Mouse (Mus musculus): ENCODE data around the gene Fgf3. TPM values are rescaled to one million over a fixed set of nuclear protein-coding genes. Genes with fewer than 3 reads are reported as not detected.

Gene Fgf3
- polyA plus RNA-seq (2012; rRNA removed): 1.9 and 2.0 TPM in 2 replicates

DNA sequence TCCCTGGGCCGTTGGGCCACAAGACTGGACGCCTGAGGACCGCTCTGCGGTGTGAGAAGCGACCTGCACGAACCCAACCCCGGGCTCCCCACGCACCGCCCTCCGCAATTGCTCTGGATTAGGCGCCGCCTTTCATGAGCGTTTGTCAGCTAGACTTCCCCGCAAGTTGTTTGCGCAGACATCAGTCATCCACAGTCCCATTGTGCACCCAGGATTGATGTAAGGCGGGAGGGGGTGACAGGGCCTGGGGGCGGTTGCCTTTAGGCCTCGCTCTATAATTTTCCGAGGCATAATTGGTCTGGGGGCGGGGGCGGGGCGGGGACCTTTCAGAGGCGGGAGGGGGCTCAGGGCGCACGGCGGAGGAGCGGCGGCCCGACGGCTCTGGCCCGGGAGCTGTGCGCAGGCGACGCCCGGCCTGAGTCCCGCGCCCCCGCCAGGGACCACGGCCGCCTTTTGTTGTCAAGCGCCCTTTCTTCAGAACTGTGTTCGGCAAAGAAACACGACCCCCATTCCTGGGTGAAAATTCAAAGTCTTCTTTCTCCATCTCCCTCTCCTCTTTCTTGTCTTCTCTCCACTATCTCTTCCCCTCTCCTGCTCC lies at the start of gene Fgf3:
Gene Fgf3, plus strand, starts transcription at position 193 of the 598 bp plus-strand sequence.
- no peak within 1 kb of the TSS for H3K4me3 ChIP-seq (ENCODE audit: control insufficient read depth, insufficient read depth, low read length)

GRCm38 (mm10) chr7:144788631-144789030 lies 49.3 kb upstream of the Fgf3 start:
- no peak for DNase-seq
- TF ChIP-seq CTCF (IDR thresholded peaks at IDR 0.05; ENCODE audit: borderline replicate concordance, control insufficient read depth, extremely low read depth, insufficient read depth, low read length, poor library complexity): no peak
- no peak for TF ChIP-seq POLR2A (IDR thresholded peaks at IDR 0.05; ENCODE audit: control insufficient read depth, extremely low read depth, insufficient read depth, low read length, poor library complexity)
- Histone ChIP-seq H3K27me3 (ENCODE audit: control insufficient read depth, insufficient read depth, low read length) (no peaks in the 10 kb centered on the region; the same call in 1 of the 2 replicates), H3K4me3 (ENCODE audit: control insufficient read depth, insufficient read depth, low read length) (no peak overlapping the region), H3K4me1 (replicated peaks; ENCODE audit: control insufficient read depth, insufficient read depth, low read length) (no peaks in the 10 kb centered on the region), H3K27ac (ENCODE audit: control insufficient read depth, insufficient read depth, low read length) (no peak overlapping the region), H3K36me3 (ENCODE audit: control insufficient read depth, insufficient read depth, low read length) (no peaks in the 10 kb centered on the region)
- 17% methylated on average over 4 of the region's 4 CpGs for WGBS

More for the DNA sequence above, at the start of gene Fgf3:
- Histone ChIP-seq H3K27ac (ENCODE audit: control insufficient read depth, insufficient read depth, low read length) (no peak within 1 kb of the TSS), H3K4me1 (replicated peaks; ENCODE audit: control insufficient read depth, insufficient read depth, low read length) (no peaks in the 10 kb centered on the region), H3K27me3 (ENCODE audit: control insufficient read depth, insufficient read depth, low read length) (peaks cover 8% of the 10 kb centered on the region; the same call in 1 of the 2 replicates), H3K36me3 (ENCODE audit: control insufficient read depth, insufficient read depth, low read length) (no peaks in the 10 kb centered on the region)
- no peak for DNase-seq
- 7% methylated on average over 43 of the region's 43 CpGs for WGBS
- TF ChIP-seq CTCF (IDR thresholded peaks at IDR 0.05; ENCODE audit: borderline replicate concordance, control insufficient read depth, extremely low read depth, insufficient read depth, low read length, poor library complexity) (no peak), POLR2A (IDR thresholded peaks at IDR 0.05; ENCODE audit: control insufficient read depth, extremely low read depth, insufficient read depth, low read length, poor library complexity) (no peak)

DNA sequence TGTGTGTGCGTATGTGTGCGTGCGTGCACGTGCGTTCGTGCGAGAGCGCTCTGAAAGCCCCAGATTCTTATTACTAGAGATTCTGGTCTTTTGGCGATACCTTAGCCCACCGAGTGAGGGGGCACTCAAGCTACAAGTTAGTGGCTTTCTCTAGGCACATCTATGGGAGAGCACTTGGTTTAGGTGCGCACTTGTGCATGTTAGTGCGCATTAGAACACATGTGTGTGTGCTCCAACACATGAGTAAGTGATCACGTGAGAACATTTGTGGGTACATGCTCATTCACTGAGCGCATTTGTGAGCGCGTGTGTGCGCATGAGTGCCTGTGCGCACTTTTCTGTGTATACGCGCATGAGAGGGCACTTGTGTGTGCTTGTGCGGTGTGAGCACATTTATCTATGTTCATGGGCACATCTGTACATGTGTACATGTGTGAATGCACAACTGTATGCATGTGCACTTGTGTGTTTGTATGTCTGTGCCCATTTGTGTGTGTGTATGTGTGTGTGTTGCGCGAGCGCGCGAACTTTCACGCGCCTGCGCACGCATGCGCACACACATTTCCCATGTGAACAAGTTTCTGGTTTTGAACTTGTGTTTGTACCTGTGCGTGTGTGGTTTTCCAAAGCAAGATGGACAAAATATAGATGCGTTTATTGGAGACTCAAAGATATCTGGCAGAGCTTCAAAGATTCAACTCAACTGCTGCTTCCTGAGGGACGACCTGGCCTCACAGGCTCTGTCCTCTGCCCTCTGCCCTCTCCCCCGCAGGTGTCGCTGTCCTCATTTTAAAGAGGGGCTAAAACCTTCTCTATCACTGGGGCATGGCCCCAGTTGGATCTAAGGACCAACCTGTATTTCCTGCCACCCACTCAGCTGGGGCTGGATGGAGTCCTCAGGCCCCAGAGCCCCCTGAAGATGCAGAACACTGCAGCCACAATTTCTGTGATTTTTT lies 48.0 kb upstream of the Fgf3 start:
- no peak for DNase-seq
- H3K27ac ChIP-seq (ENCODE audit: control insufficient read depth, insufficient read depth, low read length): no peak overlapping the region
- H3K27me3 ChIP-seq (ENCODE audit: control insufficient read depth, insufficient read depth, low read length): no peaks in the 10 kb centered on the region; the same call in 1 of the 2 replicates
- no peak overlapping the region for H3K4me3 ChIP-seq (ENCODE audit: control insufficient read depth, insufficient read depth, low read length)
- no peaks in the 10 kb centered on the region for H3K36me3 ChIP-seq (ENCODE audit: control insufficient read depth, insufficient read depth, low read length)
- TF ChIP-seq CTCF (IDR thresholded peaks at IDR 0.05; ENCODE audit: borderline replicate concordance, control insufficient read depth, extremely low read depth, insufficient read depth, low read length, poor library complexity) (no peak), POLR2A (IDR thresholded peaks at IDR 0.05; ENCODE audit: control insufficient read depth, extremely low read depth, insufficient read depth, low read length, poor library complexity) (no peak)
- H3K4me1 ChIP-seq (replicated peaks; ENCODE audit: control insufficient read depth, insufficient read depth, low read length): no peaks in the 10 kb centered on the region
- 62% methylated on average over 36 of the region's 36 CpGs for WGBS

DNA sequence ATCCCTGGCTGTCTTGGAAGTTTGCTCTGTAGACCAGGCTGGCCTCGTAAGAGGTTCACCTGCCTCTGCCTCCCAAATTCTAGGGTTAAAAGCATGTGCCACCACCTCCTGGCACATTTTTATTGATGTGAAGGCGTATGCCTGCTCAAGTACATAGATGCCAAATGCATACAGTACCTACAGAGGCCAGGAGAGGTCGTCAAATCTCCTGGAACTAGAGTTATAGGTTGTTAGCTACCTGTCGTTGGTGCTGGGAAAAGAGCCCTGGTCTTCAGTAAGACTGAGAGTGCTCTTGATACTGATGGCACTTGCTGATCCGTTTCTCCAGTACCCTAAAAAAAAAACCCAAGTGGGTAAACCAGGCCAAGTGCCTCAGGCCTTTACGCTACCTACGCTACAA lies 46.5 kb upstream of the Fgf3 start:
- Histone ChIP-seq H3K4me3 (ENCODE audit: control insufficient read depth, insufficient read depth, low read length) (no peak overlapping the region), H3K4me1 (replicated peaks; ENCODE audit: control insufficient read depth, insufficient read depth, low read length) (no peaks in the 10 kb centered on the region), H3K27ac (ENCODE audit: control insufficient read depth, insufficient read depth, low read length) (no peak overlapping the region), H3K27me3 (ENCODE audit: control insufficient read depth, insufficient read depth, low read length) (no peaks in the 10 kb centered on the region; the same call in 1 of the 2 replicates), H3K36me3 (ENCODE audit: control insufficient read depth, insufficient read depth, low read length) (no peaks in the 10 kb centered on the region)
- no peak for DNase-seq
- WGBS: 91% methylated on average over 7 of the region's 7 CpGs
- TF ChIP-seq CTCF (IDR thresholded peaks at IDR 0.05; ENCODE audit: borderline replicate concordance, control insufficient read depth, extremely low read depth, insufficient read depth, low read length, poor library complexity): no peak
- no peak for TF ChIP-seq POLR2A (IDR thresholded peaks at IDR 0.05; ENCODE audit: control insufficient read depth, extremely low read depth, insufficient read depth, low read length, poor library complexity)

GRCm38 (mm10) chr7:144793296-144793695 lies 44.6 kb upstream of the Fgf3 start:
- no peak overlapping the region for H3K27ac ChIP-seq (ENCODE audit: control insufficient read depth, insufficient read depth, low read length)
- H3K36me3 ChIP-seq (ENCODE audit: control insufficient read depth, insufficient read depth, low read length): no peaks in the 10 kb centered on the region
- DNase-seq: no peak
- no peak for TF ChIP-seq POLR2A (IDR thresholded peaks at IDR 0.05; ENCODE audit: control insufficient read depth, extremely low read depth, insufficient read depth, low read length, poor library complexity)
- no peak for TF ChIP-seq CTCF (IDR thresholded peaks at IDR 0.05; ENCODE audit: borderline replicate concordance, control insufficient read depth, extremely low read depth, insufficient read depth, low read length, poor library complexity)
- no peak overlapping the region for H3K4me3 ChIP-seq (ENCODE audit: control insufficient read depth, insufficient read depth, low read length)
- no peaks in the 10 kb centered on the region for H3K4me1 ChIP-seq (replicated peaks; ENCODE audit: control insufficient read depth, insufficient read depth, low read length)
- WGBS: 86% methylated on average over 10 of the region's 10 CpGs
- no peaks in the 10 kb centered on the region for H3K27me3 ChIP-seq (ENCODE audit: control insufficient read depth, insufficient read depth, low read length)

GRCm38 (mm10) chr7:144795976-144796474 lies 41.9 kb upstream of the Fgf3 start:
- TF ChIP-seq POLR2A (IDR thresholded peaks at IDR 0.05; ENCODE audit: control insufficient read depth, extremely low read depth, insufficient read depth, low read length, poor library complexity): no peak
- TF ChIP-seq CTCF (IDR thresholded peaks at IDR 0.05; ENCODE audit: borderline replicate concordance, control insufficient read depth, extremely low read depth, insufficient read depth, low read length, poor library complexity): no peak
- no peaks in the 10 kb centered on the region for H3K36me3 ChIP-seq (ENCODE audit: control insufficient read depth, insufficient read depth, low read length)
- 88% methylated on average over 9 of the region's 9 CpGs for WGBS
- H3K4me1 ChIP-seq (replicated peaks; ENCODE audit: control insufficient read depth, insufficient read depth, low read length): no peaks in the 10 kb centered on the region
- H3K27ac ChIP-seq (ENCODE audit: control insufficient read depth, insufficient read depth, low read length): no peak overlapping the region
- H3K27me3 ChIP-seq (ENCODE audit: control insufficient read depth, insufficient read depth, low read length): no peaks in the 10 kb centered on the region
- no peak overlapping the region for H3K4me3 ChIP-seq (ENCODE audit: control insufficient read depth, insufficient read depth, low read length)
- DNase-seq: no peak
